Mouse (Mus musculus): ENCODE measurements around the gene Gm10638. TPM values are rescaled to one million over a fixed set of nuclear protein-coding genes. Genes with fewer than 3 reads are reported as not detected.

Gene Gm10638
- total and polyA plus RNA-seq, 3 experiments = 2.0 to 3.1 (median 2.8) TPM

GRCm38 (mm10) chr8:86719368-86719767 is 26.1 kb upstream of the Gm10638 start:
- no peak overlapping the region for H3K4me3 ChIP-seq
- no peak overlapping the region for H3K9ac ChIP-seq (ENCODE audit: low read depth, low read length)
- WGBS = 55% methylated on average over 1 of the region's 1 CpGs
- no peak for TF ChIP-seq EP300 (IDR thresholded peaks at IDR 0.05; ENCODE audit: insufficient read depth, low read depth, low read length)
- TF ChIP-seq POLR2A (IDR thresholded peaks at IDR 0.05; ENCODE audit: insufficient read depth, low read depth, low read length) = no peak
- no peak for TF ChIP-seq CTCF (IDR thresholded peaks at IDR 0.05)
- H3K4me1 ChIP-seq (ENCODE audit: control insufficient read depth, insufficient read depth, low read length) = peaks cover 2% of the 10 kb centered on the region
- no peaks in the 10 kb centered on the region for H3K27me3 ChIP-seq (ENCODE audit: control insufficient read depth, insufficient read depth, low read length)
- no peak for DNase-seq
- no peaks in the 10 kb centered on the region for H3K79me2 ChIP-seq (replicated peaks; ENCODE audit: control insufficient read depth, insufficient read depth, low read length)
- H3K36me3 ChIP-seq (ENCODE audit: control insufficient read depth, insufficient read depth, low read length) = peaks cover 16% of the 10 kb centered on the region
- intact Hi-C loops (cut with DNase I) = loop anchor here (5.0 kb wide), 1 partner anchor 92 kb away; no protein-coding TSS in a partner anchor
- no peak overlapping the region for H3K27ac ChIP-seq

GRCm38 (mm10) chr8:86720756-86721459 is 24.6 kb upstream of the Gm10638 start:
- H3K79me2 ChIP-seq (replicated peaks; ENCODE audit: control insufficient read depth, insufficient read depth, low read length) = no peaks in the 10 kb centered on the region
- TF ChIP-seq POLR2A (IDR thresholded peaks at IDR 0.05; ENCODE audit: insufficient read depth, low read depth, low read length) = no peak
- peak; percentile 50 for TF ChIP-seq CTCF (IDR thresholded peaks at IDR 0.05)
- H3K27ac ChIP-seq = no peak overlapping the region
- H3K9ac ChIP-seq (ENCODE audit: low read depth, low read length) = no peak overlapping the region
- no peaks in the 10 kb centered on the region for H3K27me3 ChIP-seq (ENCODE audit: control insufficient read depth, insufficient read depth, low read length)
- WGBS = 86% methylated on average over 6 of the region's 6 CpGs
- peaks cover 16% of the 10 kb centered on the region for H3K36me3 ChIP-seq (ENCODE audit: control insufficient read depth, insufficient read depth, low read length)
- no peak for DNase-seq
- intact Hi-C loops (cut with DNase I) = loop anchor here (2.0 kb wide), 1 partner anchor 14 kb away; no protein-coding TSS in a partner anchor
- H3K4me1 ChIP-seq (ENCODE audit: control insufficient read depth, insufficient read depth, low read length) = peaks cover 2% of the 10 kb centered on the region
- H3K4me3 ChIP-seq = no peak overlapping the region

GRCm38 (mm10) chr8:86721490-86721889 is 24.0 kb upstream of the Gm10638 start:
- Histone ChIP-seq H3K27me3 (ENCODE audit: control insufficient read depth, insufficient read depth, low read length) (no peaks in the 10 kb centered on the region), H3K79me2 (replicated peaks; ENCODE audit: control insufficient read depth, insufficient read depth, low read length) (no peaks in the 10 kb centered on the region), H3K9ac (ENCODE audit: low read depth, low read length) (no peak overlapping the region), H3K4me3 (no peak overlapping the region), H3K36me3 (ENCODE audit: control insufficient read depth, insufficient read depth, low read length) (peaks cover 18% of the 10 kb centered on the region), H3K27ac (no peak overlapping the region), H3K4me1 (ENCODE audit: control insufficient read depth, insufficient read depth, low read length) (peaks cover 3% of the 10 kb centered on the region)
- intact Hi-C loops (cut with DNase I) = loop anchor here (2.0 kb wide), 1 partner anchor 13 kb away; no protein-coding TSS in a partner anchor
- no peak for DNase-seq
- no peak for TF ChIP-seq POLR2A (IDR thresholded peaks at IDR 0.05; ENCODE audit: insufficient read depth, low read depth, low read length)
- TF ChIP-seq CTCF (IDR thresholded peaks at IDR 0.05) = no peak
- TF ChIP-seq EP300 (IDR thresholded peaks at IDR 0.05; ENCODE audit: insufficient read depth, low read depth, low read length) = no peak
- 81% methylated on average over 2 of the region's 2 CpGs for WGBS

- TF ChIP-seq EP300 (IDR thresholded peaks at IDR 0.05; ENCODE audit: insufficient read depth, low read depth, low read length) (no peak), CTCF (IDR thresholded peaks at IDR 0.05) (peak; percentile 17), POLR2A (IDR thresholded peaks at IDR 0.05; ENCODE audit: insufficient read depth, low read depth, low read length) (no peak)
- peaks cover 8% of the 10 kb centered on the region; the same call in 1 of the 2 replicates for H3K79me2 ChIP-seq (replicated peaks; ENCODE audit: control insufficient read depth, insufficient read depth, low read length)
- H3K4me1 ChIP-seq (ENCODE audit: control insufficient read depth, insufficient read depth, low read length) = peaks cover 25% of the 10 kb centered on the region
- peaks cover 40% of the 10 kb centered on the region for H3K36me3 ChIP-seq (ENCODE audit: control insufficient read depth, insufficient read depth, low read length)
- H3K4me3 ChIP-seq = no peak overlapping the region
- WGBS = 37% methylated on average over 6 of the region's 6 CpGs
- no peak overlapping the region for H3K9ac ChIP-seq (ENCODE audit: low read depth, low read length)
- 0 out of 2 replicates have a peak overlapping the region, but pooled peaks have one; percentile 3 for H3K27ac ChIP-seq
- H3K27me3 ChIP-seq (ENCODE audit: control insufficient read depth, insufficient read depth, low read length) = no peaks in the 10 kb centered on the region
- intact Hi-C loops (cut with DNase I) = no loop called here
- no peak for DNase-seq
These were observed 18.5 kb upstream of the Gm10638 start for GRCm38 (mm10) chr8:86726959-86727358.

- no peak overlapping the region for H3K9ac ChIP-seq (ENCODE audit: low read depth, low read length)
- peaks cover 27% of the 10 kb centered on the region for H3K4me1 ChIP-seq (ENCODE audit: control insufficient read depth, insufficient read depth, low read length)
- no peaks in the 10 kb centered on the region for H3K27me3 ChIP-seq (ENCODE audit: control insufficient read depth, insufficient read depth, low read length)
- peak overlapping the region; percentile 26 for H3K27ac ChIP-seq
- TF ChIP-seq CTCF (IDR thresholded peaks at IDR 0.05) (no peak), EP300 (IDR thresholded peaks at IDR 0.05; ENCODE audit: insufficient read depth, low read depth, low read length) (no peak), POLR2A (IDR thresholded peaks at IDR 0.05; ENCODE audit: insufficient read depth, low read depth, low read length) (no peak)
- peaks cover 39% of the 10 kb centered on the region for H3K36me3 ChIP-seq (ENCODE audit: control insufficient read depth, insufficient read depth, low read length)
- 0 out of 2 replicates have a peak overlapping the region, but pooled peaks have one; percentile 3 for H3K4me3 ChIP-seq
- peaks cover 10% of the 10 kb centered on the region; the same call in 1 of the 2 replicates for H3K79me2 ChIP-seq (replicated peaks; ENCODE audit: control insufficient read depth, insufficient read depth, low read length)
- intact Hi-C loops (cut with DNase I) = loop anchor here (2.0 kb wide), 1 partner anchor 14 kb away; no protein-coding TSS in a partner anchor
- 36% methylated on average over 19 of the region's 19 CpGs for WGBS
- peak in 1 of 2 experiments; percentile 24 for DNase-seq
These were observed 17.1 kb upstream of the Gm10638 start for GRCm38 (mm10) chr8:86728224-86728950.

All from heart, adult 2 months (tissue).